Mouse (Mus musculus) macrophage (primary cell): ENCODE measurements around the gene Magea5. TPM values are rescaled to one million over a fixed set of nuclear protein-coding genes. Genes with fewer than 3 reads are reported as not detected.
"Not testable (repeated sequence)": the region's sequence is repeated elsewhere in the genome, so short reads cannot be mapped to it uniquely, and the experiment has no call there.

Experiments
- H3K27ac ChIP-seq: fragments of 350-480 bp; formaldehyde crosslinking; 2 replicates; pipeline ENCODE4 v1.9.0; 2021
- H3K36me3 ChIP-seq: fragments of 350-480 bp; formaldehyde crosslinking; 2 replicates; pipeline ENCODE4 v1.9.0; 2021; ENCODE audit errors: inconsistent target
- H3K4me3 ChIP-seq: fragments of 350-480 bp; formaldehyde crosslinking; 2 replicates; pipeline ENCODE4 v1.9.0; 2021; ENCODE audit errors: inconsistent target
- H3K79me2 ChIP-seq: fragments of 350-480 bp; formaldehyde crosslinking; 2 replicates; pipeline ENCODE4 v1.9.0; 2021; ENCODE audit errors: inconsistent target
- WGBS: methylation state at CpG from one replicate; pipeline ENCODE4 v1.1.7; 2026; ENCODE audit warnings: inconsistent platforms; ENCODE audit not compliant: missing documents; 5-methylcytosine and 5-hydroxymethylcytosine counted together
- polyA plus RNA-seq: library from polyadenylated mRNA; stranded (reverse); fragments of 250-400 nt; gene quantifications from 3 replicates; pipeline ENCODE4 v1.2.4, GENCODE M21; 2018; ENCODE audit warnings: inconsistent platforms
- total RNA-seq, 78 experiments: library from RNA; depleted of rRNA; stranded (reverse); fragments of 250-400 nt; gene quantifications; 1 replicate in 9 of 78; 2 replicates in 24 of 78; 3 replicates in 43 of 78; 4 replicates in 2 of 78; pipeline ENCODE4 v1.2.4; 2018; ENCODE audit warnings: inconsistent platforms in 56 of 78

Gene Magea5
- not detected for total RNA-seq (2018; cell fraction: chromatin; rRNA removed)
- not detected for total RNA-seq (2018; cell fraction: cytosol; rRNA removed)
- not detected for total RNA-seq (2018; cell fraction: nucleus; rRNA removed)
- polyA plus RNA-seq = not detected in 3 replicates

GRCm38 (mm10) chrX:155063045-155063444 is at the start of gene Magea5:
Magea5 (minus strand) TSS chrX:155063145.
- not testable (repeated sequence) for H3K36me3 ChIP-seq, H3K79me2 ChIP-seq, H3K4me3 ChIP-seq, H3K27ac ChIP-seq
- 90% methylated on average over 12 of the region's 16 CpGs for WGBS

GRCm38 (mm10) chrX:155098024-155098423 is 35.1 kb upstream of the Magea5 start:
- no peaks in the 10 kb centered on the region for H3K36me3 ChIP-seq
- H3K4me3 ChIP-seq = no peak overlapping the region
- H3K27ac ChIP-seq = no peak overlapping the region
- no peaks in the 10 kb centered on the region for H3K79me2 ChIP-seq

- not testable (repeated sequence) for H3K36me3 ChIP-seq, H3K27ac ChIP-seq, H3K4me3 ChIP-seq, H3K79me2 ChIP-seq
- WGBS = 73% methylated on average over 2 of the region's 4 CpGs
These were observed 30.6 kb upstream of the Magea5 start, which contains the start of gene Magea2 for GRCm38 (mm10) chrX:155093566-155093965. Magea2 (minus strand) TSS chrX:155093666.

- H3K4me3 ChIP-seq, H3K27ac ChIP-seq, H3K36me3 ChIP-seq, H3K79me2 ChIP-seq: not testable (repeated sequence)
- no CpG with 5 or more reads among the region's 2 CpGs for WGBS
These were observed 26.7 kb upstream of the Magea5 start, which contains the start of gene Magea1 for GRCm38 (mm10) chrX:155089693-155090092. Magea1 (minus strand) TSS chrX:155089793.

Other genes starting within 250 kb of the Magea5 start
- gene Cldn34b1, start 172.9 kb downstream of the Magea5 start, polyA plus RNA-seq = not detected in 3 replicates
- not detected in 3 replicates for gene Magea6, start 127.2 kb downstream of the Magea5 start, polyA plus RNA-seq
- gene Magea3, start 113.6 kb downstream of the Magea5 start, polyA plus RNA-seq = not detected in 3 replicates
- gene Magea8, start 67.3 kb downstream of the Magea5 start, polyA plus RNA-seq = not detected in 3 replicates
- gene Magea1, start 26.6 kb upstream of the Magea5 start, polyA plus RNA-seq = not detected in 3 replicates
- not detected in 3 replicates for gene Magea2, start 30.5 kb upstream of the Magea5 start, polyA plus RNA-seq
- 0.23 to 0.36 TPM in 2 of 3 replicates, not detected in the other for gene Cldn34b2, start 65.3 kb upstream of the Magea5 start, polyA plus RNA-seq
- 320 to 1,287 TPM (median 826 TPM) in 3 replicates for gene Sat1, start 153.3 kb upstream of the Magea5 start, polyA plus RNA-seq
- gene Acot9, start 199.3 kb upstream of the Magea5 start, polyA plus RNA-seq = 36.0 to 44.3 TPM (median 38.9 TPM) in 3 replicates